Mouse (Mus musculus) forebrain, embryonic 15.5 days (tissue): ENCODE results near the gene Flt1. TPM values are rescaled to one million over a fixed set of nuclear protein-coding genes. Genes with fewer than 3 reads are reported as not detected.

ENCODE experiments used
- polyA plus RNA-seq: library from polyadenylated mRNA; unstranded; fragments of >200 nt; fragmentation: Nextera tagmentation; extraction: Ambion mirVana; gene quantifications from 2 replicates; pipeline ENCODE4 v1.2.1, GENCODE M21; 2015

Flt1 gene
- polyA plus RNA-seq, 1 experiment from 2014 or later: 10.7 TPM

Other genes starting within 250 kb of the Flt1 start
- gene Pomp, start 134.4 kb upstream of the Flt1 start, polyA plus RNA-seq: 479 and 516 TPM in 2 replicates
- 3.7 and 4.1 TPM in 2 replicates for gene Slc46a3, start 168.8 kb upstream of the Flt1 start, polyA plus RNA-seq
- gene Mtus2, start 231.3 kb upstream of the Flt1 start, polyA plus RNA-seq: 16.9 and 20.0 TPM in 2 replicates